Mouse (Mus musculus): ENCODE measurements around the gene Rab22a.

The Rab22a gene

GRCm38 (mm10) chr2:173659057-173659925 is at the start of gene Rab22a:
Rab22a (plus strand) TSS chr2:173659760.
- peak; percentile 48; the same call in 1 of the 2 replicates for TF ChIP-seq GATA4 (IDR thresholded peaks at IDR 0.05; ENCODE audit: insufficient replicate concordance, low read length)

GRCm38 (mm10) chr2:173615378-173616081 is 44.0 kb upstream of the Rab22a start:
- TF ChIP-seq GATA4 (IDR thresholded peaks at IDR 0.05; ENCODE audit: insufficient replicate concordance, low read length), result no peak

- no peak for TF ChIP-seq GATA4 (IDR thresholded peaks at IDR 0.05; ENCODE audit: insufficient replicate concordance, low read length)
Observed at GRCm38 (mm10) chr2:173616156-173616555, 43.4 kb upstream of the Rab22a start.

- no peak for TF ChIP-seq GATA4 (IDR thresholded peaks at IDR 0.05; ENCODE audit: insufficient replicate concordance, low read length)
Observed at GRCm38 (mm10) chr2:173619132-173619531, 40.4 kb upstream of the Rab22a start.

- TF ChIP-seq GATA4 (IDR thresholded peaks at IDR 0.05; ENCODE audit: insufficient replicate concordance, low read length), result no peak
Observed at GRCm38 (mm10) chr2:173620645-173621044, 38.9 kb upstream of the Rab22a start.

- TF ChIP-seq GATA4 (IDR thresholded peaks at IDR 0.05; ENCODE audit: insufficient replicate concordance, low read length), result no peak
Observed at GRCm38 (mm10) chr2:173622173-173622601, 37.4 kb upstream of the Rab22a start.

- no peak for TF ChIP-seq GATA4 (IDR thresholded peaks at IDR 0.05; ENCODE audit: insufficient replicate concordance, low read length)
Observed at GRCm38 (mm10) chr2:173624667-173625066, 34.9 kb upstream of the Rab22a start.

GRCm38 (mm10) chr2:173625786-173626185 is 33.8 kb upstream of the Rab22a start:
- TF ChIP-seq GATA4 (IDR thresholded peaks at IDR 0.05; ENCODE audit: insufficient replicate concordance, low read length), result no peak

GRCm38 (mm10) chr2:173641370-173641769 is 18.2 kb upstream of the Rab22a start:
- no peak for TF ChIP-seq GATA4 (IDR thresholded peaks at IDR 0.05; ENCODE audit: insufficient replicate concordance, low read length)

- no peak for TF ChIP-seq GATA4 (IDR thresholded peaks at IDR 0.05; ENCODE audit: insufficient replicate concordance, low read length)
Observed at GRCm38 (mm10) chr2:173642262-173642999, 17.1 kb upstream of the Rab22a start.

GRCm38 (mm10) chr2:173647197-173647911 is 12.2 kb upstream of the Rab22a start:
- TF ChIP-seq GATA4 (IDR thresholded peaks at IDR 0.05; ENCODE audit: insufficient replicate concordance, low read length), result no peak

GRCm38 (mm10) chr2:173649762-173650161 is 9.8 kb upstream of the Rab22a start:
- no peak for TF ChIP-seq GATA4 (IDR thresholded peaks at IDR 0.05; ENCODE audit: insufficient replicate concordance, low read length)

- TF ChIP-seq GATA4 (IDR thresholded peaks at IDR 0.05; ENCODE audit: insufficient replicate concordance, low read length), result no peak
Observed at GRCm38 (mm10) chr2:173653526-173653925, 6.0 kb upstream of the Rab22a start.

- TF ChIP-seq GATA4 (IDR thresholded peaks at IDR 0.05; ENCODE audit: insufficient replicate concordance, low read length), result no peak
Observed at GRCm38 (mm10) chr2:173657736-173658135, 1.8 kb upstream of the Rab22a start.

- no peak for TF ChIP-seq GATA4 (IDR thresholded peaks at IDR 0.05; ENCODE audit: insufficient replicate concordance, low read length)
Observed at GRCm38 (mm10) chr2:173658517-173658916, 1.0 kb upstream of the Rab22a start.

All from liver, adult (tissue).